Mouse (Mus musculus) brain, embryonic 14.5 days (tissue): ENCODE results near the gene Ung.

Source experiments
- CTCF ChIP-seq: fragments of 200-500 bp; IDR thresholded peaks from 2 replicates; pipeline ENCODE4 v1.5.1; 2012; ENCODE audit warnings: inconsistent platforms, mild to moderate bottlenecking, moderate library complexity, borderline replicate concordance; ENCODE audit not compliant: insufficient read depth, insufficient read length; ENCODE audit errors: extremely low read depth
- POLR2A ChIP-seq: fragments of 200-500 bp; IDR thresholded peaks from 2 replicates; pipeline ENCODE4 v1.6.1; 2012; ENCODE audit warnings: mild to moderate bottlenecking, inconsistent platforms, borderline replicate concordance; ENCODE audit not compliant: poor library complexity, insufficient read depth, insufficient read length, severe bottlenecking; ENCODE audit errors: extremely low read depth

- TF ChIP-seq CTCF: no peak
- TF ChIP-seq POLR2A: no peak
These were observed 3.5 kb upstream of the Ung start for GRCm38 (mm10) chr5:114126499-114127244.
